Mouse (Mus musculus) T-helper 17 cell (primary cell): ENCODE results near the gene Slc25a33.
"Not testable (repeated sequence)": the region's sequence is repeated elsewhere in the genome, so short reads cannot be mapped to it uniquely, and the experiment has no call there.

Source experiments
- in situ Hi-C, 2 experiments: fragments of 300-600 bp; cut with MboI, MseI; formaldehyde crosslinking; loops; 1 replicate in 1 of 2; 2 replicates in 1 of 2; pipeline ENCODE4 v1.15.1; 2025; ENCODE audit warnings: high pct_unique_total_duplicates in 2 of 2

Slc25a33 gene

DNA sequence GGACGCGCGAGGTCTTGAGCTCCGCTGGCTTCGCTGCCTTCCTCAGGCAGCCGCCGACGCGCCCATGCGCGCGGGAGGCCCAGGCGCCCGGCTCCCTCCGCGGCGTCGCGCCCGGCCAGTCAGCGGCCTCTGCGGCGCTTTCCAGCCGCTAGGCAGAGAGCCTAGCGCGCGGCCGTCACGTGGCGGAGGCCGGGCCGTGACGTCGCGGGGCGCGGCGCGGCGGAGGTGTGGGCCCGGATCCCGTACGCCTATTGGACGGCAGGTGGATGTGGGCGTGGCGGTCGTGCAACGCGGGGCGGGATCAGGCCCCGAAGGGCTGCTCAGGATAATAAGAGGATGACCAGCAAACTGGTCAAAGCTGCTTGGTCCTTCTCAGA, at the start of gene Slc25a33:
Gene Slc25a33, minus strand, starts transcription at position 184 of the 377 bp plus-strand sequence.
- in situ Hi-C loops, result no loop called here

GRCm38 (mm10) chr4:149822586-149823196, 48.6 kb upstream of the Slc25a33 start:
- in situ Hi-C loops, result no loop called here

DNA sequence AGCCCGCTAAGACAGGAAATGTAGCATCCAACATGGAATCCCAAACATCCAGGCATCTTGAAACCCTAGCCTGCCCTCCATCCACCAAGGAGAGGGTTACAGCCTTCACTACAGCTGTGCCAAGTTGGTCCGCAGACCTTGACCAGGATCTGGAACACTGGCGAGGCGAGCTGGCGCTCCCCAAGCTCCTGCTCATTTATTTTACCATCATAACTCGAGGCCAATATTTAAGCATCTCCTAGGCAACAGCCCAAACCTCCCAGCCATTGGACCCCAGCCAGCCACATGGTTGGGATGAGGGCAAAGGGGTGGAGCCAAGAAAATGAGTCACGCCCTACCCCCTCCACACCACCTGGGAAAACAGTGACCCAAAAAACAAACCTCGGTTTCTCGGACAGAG, 48.0 kb upstream of the Slc25a33 start:
- in situ Hi-C loops, result no loop called here

DNA sequence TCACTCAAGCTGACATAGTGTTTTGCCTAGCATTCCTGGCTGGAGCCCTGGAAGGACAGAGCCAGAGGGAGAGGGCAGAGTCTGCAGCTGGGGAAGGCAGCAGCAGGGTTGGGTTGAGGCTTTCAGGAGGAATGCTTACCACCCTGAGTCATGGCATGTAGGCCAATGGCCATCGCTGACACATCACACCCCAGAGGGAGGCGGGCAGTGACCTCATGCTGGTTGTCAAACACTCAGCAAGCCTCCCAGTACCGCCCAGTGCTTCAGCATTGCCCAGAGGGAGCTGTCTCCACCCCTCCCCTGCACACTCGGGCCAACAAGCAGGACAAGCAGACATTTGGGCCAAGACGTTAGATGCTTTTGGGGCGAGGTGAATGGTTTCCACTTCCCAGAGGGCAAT, 46.5 kb upstream of the Slc25a33 start:
- in situ Hi-C loops, result no loop called here

- in situ Hi-C loops, result loop anchor here in 1 of 2 experiments (5.0 kb wide), 1 partner anchor 73 kb away; no protein-coding TSS in a partner anchor
Measured at GRCm38 (mm10) chr4:149819195-149819594, 45.1 kb upstream of the Slc25a33 start.

DNA sequence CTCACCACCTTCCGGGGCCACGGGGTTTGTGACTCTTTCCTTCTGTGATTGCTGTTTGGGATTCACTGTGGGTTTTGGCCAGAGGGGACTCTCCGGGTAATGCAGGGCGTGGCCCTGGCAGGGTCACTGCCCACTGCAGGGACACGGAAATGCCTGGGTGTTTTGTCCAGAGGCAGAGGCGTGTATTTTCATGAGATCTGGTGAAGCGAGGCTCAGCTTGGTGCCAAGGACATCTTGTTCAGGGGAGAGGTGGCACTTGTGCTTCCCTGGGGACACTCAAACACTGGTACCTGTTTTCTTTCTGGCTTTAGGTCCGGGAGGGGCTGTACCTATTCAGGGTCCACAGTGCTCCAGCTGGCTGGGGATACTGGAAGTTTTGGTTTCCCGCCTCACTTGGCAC, 42.5 kb upstream of the Slc25a33 start:
- in situ Hi-C loops, result loop anchor here in 1 of 2 experiments (5.0 kb wide), 1 partner anchor 76 kb away; no protein-coding TSS in a partner anchor

DNA sequence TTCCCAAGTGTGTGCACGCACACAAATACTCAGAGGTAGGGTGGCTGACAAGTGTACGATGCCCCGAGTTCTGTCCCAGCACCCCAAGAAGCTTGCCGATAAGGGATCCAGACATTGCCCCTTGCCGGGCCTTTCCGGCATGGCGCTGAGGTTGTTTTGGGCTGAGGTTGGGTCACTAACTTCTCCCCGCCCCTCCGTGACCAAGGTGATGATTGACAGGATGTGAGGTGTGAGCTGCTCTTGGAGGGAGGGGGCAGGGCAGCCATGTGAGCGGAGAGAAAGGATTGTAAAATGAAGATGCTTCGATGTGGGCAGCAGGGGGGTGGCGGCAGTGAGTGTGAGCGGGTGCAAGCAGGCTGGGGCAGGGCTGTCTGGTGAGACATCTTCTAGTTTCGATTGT, 41.5 kb upstream of the Slc25a33 start:
- in situ Hi-C loops, result loop anchor here in 1 of 2 experiments (5.0 kb wide), 1 partner anchor 77 kb away; no protein-coding TSS in a partner anchor

DNA sequence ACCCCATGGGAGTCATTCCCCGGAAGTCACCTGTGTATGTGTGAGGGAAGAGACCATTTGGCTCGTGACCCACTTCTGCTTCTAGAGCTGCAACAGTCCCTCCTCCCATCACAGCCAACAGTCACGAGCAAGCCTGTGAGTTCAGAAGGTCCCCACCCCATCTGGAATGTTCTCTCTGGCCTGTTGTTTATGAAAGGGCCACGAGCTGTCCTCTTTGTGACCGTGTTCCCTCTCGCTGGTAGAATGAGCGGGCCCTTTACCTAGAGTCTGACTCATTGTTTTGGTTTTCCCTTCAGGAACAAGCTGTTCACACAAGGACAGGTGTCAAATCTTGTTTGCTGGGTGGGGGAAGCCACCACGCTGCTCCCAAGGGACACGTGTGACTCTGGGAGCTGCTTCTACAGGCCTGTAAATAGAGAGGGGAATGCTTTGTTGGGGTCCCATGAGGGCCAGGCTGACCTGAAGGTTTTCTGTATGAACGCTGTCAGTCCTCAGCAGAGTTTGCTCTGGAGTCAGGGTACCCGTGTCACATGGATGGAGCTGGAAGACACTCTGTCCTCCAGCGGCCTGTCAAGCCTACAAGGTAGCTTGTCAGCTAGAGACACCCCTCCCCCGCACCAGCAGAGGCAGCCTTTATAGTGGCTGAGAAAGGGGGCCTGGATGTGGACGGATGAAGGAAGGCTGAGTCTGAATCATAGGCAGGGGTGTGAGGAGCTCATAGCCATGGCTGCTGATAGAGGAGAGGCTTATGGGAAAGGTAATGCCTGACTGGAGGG, 39.5 kb upstream of the Slc25a33 start:
- in situ Hi-C loops, result no loop called here

GRCm38 (mm10) chr4:149810372-149810771, 36.3 kb upstream of the Slc25a33 start:
- in situ Hi-C loops, result not testable (repeated sequence)

DNA sequence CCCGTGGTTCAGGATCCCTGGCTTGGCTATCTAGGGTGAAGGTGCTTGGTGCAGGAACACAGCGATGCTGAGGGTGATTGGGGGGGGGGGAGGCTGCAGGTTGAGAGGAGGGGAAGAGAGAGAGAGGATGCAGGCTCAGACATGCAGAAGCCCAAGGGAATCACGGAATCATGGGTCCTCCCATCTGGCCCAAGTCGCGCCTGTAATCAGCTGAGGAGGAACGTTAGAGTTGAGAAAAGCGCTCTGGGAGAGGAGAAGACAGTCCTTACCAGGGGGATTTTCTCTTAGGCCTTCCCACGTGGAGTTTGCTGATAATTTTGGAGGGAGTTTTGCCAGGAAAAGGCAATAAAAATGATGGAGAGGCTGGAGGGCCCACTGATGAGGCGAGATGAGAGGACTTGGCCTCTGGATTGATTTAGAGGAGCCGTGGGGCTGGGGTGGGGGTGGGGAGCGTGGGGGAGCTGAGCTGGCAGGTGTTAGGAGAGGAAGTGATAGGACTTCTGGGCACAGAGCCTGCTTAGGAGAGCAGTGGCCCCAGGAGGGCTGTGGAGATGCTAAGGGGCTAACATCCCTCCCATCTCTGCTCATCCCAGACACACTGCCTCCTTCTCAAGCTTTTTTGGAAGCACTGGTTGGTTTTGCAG, 34.6 kb upstream of the Slc25a33 start:
- in situ Hi-C loops, result loop anchor here in 1 of 2 experiments (10.0 kb wide), 1 partner anchor 296 kb away; no protein-coding TSS in a partner anchor

GRCm38 (mm10) chr4:149808060-149808567, 34.0 kb upstream of the Slc25a33 start:
- in situ Hi-C loops, result loop anchor here in 1 of 2 experiments (10.0 kb wide), 1 partner anchor 297 kb away; no protein-coding TSS in a partner anchor

DNA sequence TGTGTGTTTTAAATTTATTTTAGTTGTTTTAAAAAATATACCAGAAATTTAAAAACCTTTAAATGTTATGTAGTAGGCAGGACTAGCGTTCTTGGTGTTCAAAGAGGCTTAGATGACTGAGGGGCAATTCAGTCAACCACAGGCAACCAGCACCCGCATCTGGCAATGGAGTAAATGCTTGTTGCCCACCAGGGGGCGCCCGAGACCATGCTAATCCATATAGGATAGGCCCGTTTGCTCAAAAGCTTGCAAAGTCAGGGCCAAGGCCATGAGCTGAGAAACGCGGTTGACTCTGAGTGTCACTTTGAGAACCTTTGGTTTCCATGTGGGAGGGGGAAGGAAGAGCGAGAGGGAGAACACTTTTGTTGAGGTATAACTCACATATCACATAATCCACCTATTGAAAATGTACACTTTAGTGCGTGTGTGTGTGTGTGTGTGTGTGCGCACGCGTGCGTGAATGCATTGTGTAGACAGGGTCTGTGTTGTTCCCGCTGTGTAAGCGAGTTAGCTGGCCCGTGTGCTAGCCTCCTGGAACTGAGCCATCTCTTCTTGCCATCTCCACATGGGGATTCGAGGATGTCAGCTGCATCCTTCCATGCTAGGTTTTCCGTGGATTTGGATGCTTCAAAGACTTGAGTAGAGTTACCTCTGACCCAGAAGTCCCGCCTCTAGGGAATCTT, 32.8 kb upstream of the Slc25a33 start:
- in situ Hi-C loops, result loop anchor here in 1 of 2 experiments (10.0 kb wide), 1 partner anchor 298 kb away; no protein-coding TSS in a partner anchor

DNA sequence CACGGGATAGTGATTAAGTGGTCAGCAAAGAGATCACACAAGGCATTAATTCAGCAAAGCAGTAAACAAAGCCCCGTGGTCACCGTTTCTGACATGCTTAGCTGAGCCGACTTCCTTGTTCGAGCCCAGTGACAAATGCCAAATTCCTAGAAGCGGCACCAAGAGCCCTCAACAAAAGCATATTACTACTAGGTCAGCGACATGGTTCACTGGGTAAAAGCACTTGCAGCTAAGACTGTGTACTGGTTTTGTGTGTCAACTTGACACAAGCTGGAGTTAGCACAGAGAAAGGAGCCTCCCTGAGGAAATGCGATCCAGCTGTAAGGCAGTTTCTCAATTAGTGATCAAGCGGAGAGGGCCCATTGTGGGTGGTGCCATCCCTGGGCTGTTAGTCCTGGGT, 28.2 kb upstream of the Slc25a33 start:
- in situ Hi-C loops, result loop anchor here (5.0 to 10.0 kb wide), 4 partner anchors 155 to 303 kb away; partner anchors contain the start of gene Spsb1 (in 1 of the 2)

GRCm38 (mm10) chr4:149800576-149800975, 26.5 kb upstream of the Slc25a33 start:
- in situ Hi-C loops, result loop anchor here (5.0 to 10.0 kb wide), 4 partner anchors 157 to 304 kb away; partner anchors contain the start of gene Spsb1 (in 1 of the 2)

DNA sequence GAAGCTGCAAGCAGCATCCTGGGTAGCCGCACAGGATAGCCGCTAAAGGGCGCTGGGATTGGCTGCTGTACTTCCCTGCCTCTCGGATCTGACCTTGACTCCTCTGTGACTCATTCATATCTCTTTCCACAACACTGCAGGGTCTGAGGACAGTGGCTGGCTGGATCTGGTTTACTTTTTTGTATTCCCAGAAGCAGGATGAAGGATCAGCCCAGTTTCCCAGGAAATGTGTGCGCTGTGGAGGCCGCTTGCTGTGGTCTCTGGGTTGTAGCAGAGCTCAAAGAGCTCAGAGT, 26.0 kb upstream of the Slc25a33 start:
- in situ Hi-C loops, result loop anchor here (5.0 to 10.0 kb wide), 4 partner anchors 157 to 305 kb away; partner anchors contain the start of gene Spsb1 (in 1 of the 2)

DNA sequence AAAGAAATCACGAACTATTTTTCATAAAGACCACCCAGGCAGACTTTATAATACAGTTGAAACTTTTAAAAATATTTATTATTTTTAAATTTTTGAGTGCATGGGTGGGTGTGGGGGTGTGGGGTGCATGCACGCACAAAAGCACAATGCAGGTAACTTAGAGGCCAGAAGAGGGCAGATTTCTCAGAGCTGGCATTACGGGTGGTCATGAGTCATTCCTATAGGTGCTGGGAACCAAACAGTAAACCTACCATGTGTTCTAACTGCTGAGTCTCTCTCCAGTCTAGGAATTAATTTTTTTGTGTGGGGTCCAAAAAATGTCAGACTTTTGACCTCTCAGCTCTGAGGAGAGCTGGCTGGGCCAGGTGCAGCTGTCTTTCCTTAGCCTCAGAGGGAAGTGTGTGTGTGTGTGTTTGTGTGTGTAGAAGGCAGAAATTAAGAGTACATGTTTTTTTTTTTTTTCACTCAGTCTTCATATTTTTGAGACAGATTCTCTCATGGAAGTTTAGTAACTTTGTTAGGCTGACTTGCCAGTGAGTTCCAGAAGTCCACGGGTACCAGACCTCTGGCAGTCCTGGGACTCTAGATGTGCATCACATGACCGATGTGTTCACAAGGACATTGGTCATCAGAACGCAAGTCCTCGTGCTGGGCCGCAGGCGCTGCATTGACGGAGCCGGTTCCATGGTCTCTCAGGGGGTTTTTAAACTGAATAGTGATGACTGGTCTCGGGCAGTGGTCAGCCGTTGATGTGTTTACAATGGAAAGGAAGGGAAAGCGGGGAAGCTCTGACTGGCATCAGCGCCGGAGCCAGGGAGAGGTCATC, 25.5 kb upstream of the Slc25a33 start:
- in situ Hi-C loops, result loop anchor here (5.0 to 10.0 kb wide), 4 partner anchors 158 to 305 kb away; partner anchors contain the start of gene Spsb1 (in 1 of the 2)

DNA sequence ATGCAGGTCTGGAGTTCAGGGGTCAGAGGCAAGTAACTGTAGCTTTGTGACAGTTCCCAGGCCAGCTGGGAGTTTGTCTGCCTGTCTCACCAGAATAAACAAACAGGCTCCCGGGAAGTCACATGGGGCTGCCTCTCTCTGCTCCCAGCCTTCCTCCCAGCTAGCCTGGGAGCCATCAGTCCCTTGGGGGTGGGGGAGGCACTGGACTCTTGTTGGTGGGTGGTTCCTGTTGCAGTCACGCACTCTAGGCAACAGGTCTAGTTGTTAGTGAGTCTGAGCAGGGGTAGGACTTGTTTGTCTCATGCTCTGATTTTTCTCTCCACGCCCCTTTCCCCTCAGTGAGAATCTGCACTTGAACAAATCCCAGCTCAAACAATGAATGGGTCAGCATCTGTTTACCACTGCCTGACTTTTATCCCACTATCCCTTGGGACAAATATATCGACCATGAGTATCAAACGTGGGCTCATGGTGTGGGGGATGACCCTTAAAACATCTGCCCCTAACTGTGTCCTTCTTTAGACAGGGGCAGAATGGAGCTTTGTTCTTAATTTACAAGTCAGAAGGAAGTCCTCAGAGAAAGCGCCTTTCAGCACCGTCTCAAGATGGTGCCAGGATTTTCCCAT, 24.7 kb upstream of the Slc25a33 start:
- in situ Hi-C loops, result no loop called here

DNA sequence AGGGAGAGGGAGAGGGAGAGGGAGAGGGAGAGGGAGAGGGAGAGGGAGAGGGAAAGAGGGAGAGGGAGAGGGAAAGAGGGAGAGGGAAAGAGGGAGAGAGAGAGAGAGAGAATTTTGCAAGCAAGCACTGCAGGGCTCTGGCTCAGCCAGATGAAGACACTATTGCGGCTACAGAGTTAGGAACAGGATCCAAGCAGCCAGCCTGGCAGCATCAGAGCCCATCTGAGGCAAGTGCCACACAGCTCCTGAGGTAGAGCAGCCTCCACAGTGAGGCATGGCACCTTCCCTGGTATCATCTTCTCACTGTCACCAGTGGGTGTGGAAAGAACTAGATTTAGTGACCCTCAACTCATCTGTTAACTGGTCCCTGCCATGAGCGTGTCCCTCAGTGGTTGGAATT, 24.0 kb upstream of the Slc25a33 start:
- in situ Hi-C loops, result no loop called here

DNA sequence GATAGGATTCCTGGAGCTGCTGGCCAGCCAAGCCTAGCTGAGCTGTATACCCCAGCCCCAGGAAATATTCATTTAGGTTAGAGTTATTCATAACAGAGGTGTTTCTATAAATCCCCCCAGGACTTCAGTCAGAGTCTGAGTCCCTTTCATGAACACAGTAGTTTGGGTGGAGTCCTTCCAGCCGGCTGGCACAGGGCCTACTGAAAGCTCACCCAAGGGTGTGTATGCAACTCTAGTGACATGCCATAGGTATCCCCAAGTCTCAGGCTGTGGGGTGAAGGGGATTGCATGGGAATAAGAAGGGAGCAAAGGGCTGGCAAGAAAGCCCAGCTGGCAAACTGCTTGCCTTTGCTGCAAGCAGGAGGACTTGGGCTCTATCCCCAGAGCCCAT, 23.1 kb upstream of the Slc25a33 start:
- in situ Hi-C loops, result no loop called here
